Comparison of ENCODE assay signal across 30 mouse cellular contexts in genomic region chr5:22556713-22557112, GRCm38 (mm10). TPM values are rescaled to one million over a fixed set of nuclear protein-coding genes. Genes with fewer than 3 reads are reported as not detected.
A peak's percentile ranks its signal among the peaks of the same experiment; 100 is the strongest.
DNase-seq lines count a peak whose midpoint lies in the region; ATAC-seq and TF ChIP-seq lines count a peak whose summit lies in the region.
"Had no signal": no experiment of that assay in that cellular context is flagged by ENCODE, and none has a peak within 500 bp of the region (broad histone marks: within the 10 kb centered on the region; RNA-seq: fewer than 3 reads in every experiment).

No protein-coding gene starts in this region.

- no peak overlapping the region for H3K4me2 ChIP-seq in liver, embryonic 11.5 days
- peak overlapping the region; percentile 69 for H3K4me2 ChIP-seq in liver, embryonic 14.5 days (ENCODE audit: low read depth)
- H3K4me2 ChIP-seq in liver, postnatal 0 days (ENCODE audit: low read depth, low read length) = no peak overlapping the region
- no peak overlapping the region for H3K4me2 ChIP-seq in heart, embryonic 12.5 days
- H3K4me2 ChIP-seq: embryonic facial prominence, embryonic 13.5 days; forebrain, embryonic 12.5 days; forebrain, embryonic 15.5 days; heart, embryonic 11.5 days; heart, embryonic 15.5 days; hindbrain, embryonic 13.5 days had no signal

- H3K36me3 ChIP-seq in erythroblast, embryonic 14.5 days (ENCODE audit: control insufficient read depth) = peaks cover 38% of the 10 kb centered on the region
- no peaks in the 10 kb centered on the region; the same call in 1 of the 2 replicates for H3K36me3 ChIP-seq in liver, embryonic 11.5 days (ENCODE audit: control insufficient read depth, insufficient read depth, low read length)
- H3K36me3 ChIP-seq in liver, embryonic 14.5 days (replicated peaks; ENCODE audit: control insufficient read depth, insufficient read depth, low read depth) = no peaks in the 10 kb centered on the region
- no peaks in the 10 kb centered on the region for H3K36me3 ChIP-seq in liver, postnatal 0 days (replicated peaks; ENCODE audit: insufficient read depth, low read length)
- H3K36me3 ChIP-seq in heart, embryonic 12.5 days = peaks cover 10% of the 10 kb centered on the region; the same call in 1 of the 2 replicates
- H3K36me3 ChIP-seq: embryonic facial prominence, embryonic 10.5 days; forebrain, embryonic 12.5 days; forebrain, embryonic 15.5 days; heart, embryonic 15.5 days had no signal

- DNase-seq in liver, embryonic 11.5 days (ENCODE audit: low spot score) = no peak
- no peak for DNase-seq in liver, embryonic 14.5 days (ENCODE audit: low read depth in 3 of 3, low spot score in 3 of 3)
- no peak for DNase-seq in liver, postnatal 0 days
- DNase-seq in frontal cortex, postnatal 14 days (ENCODE audit: low spot score in 2 of 2) = no peak
- DNase-seq in cerebellum, postnatal 10 days = no peak
- DNase-seq: adrenal gland, postnatal 10 days; adrenal gland, postnatal 36 days; B cell, adult 2 months; cerebellum, adult 18-20 months; cerebellum, adult 9-11 months; cerebellum, postnatal 36 days; embryo, embryonic 11 days; gastrocnemius, adult 2 months; gastrocnemius, postnatal 14 days; heart, adult 11 months; heart, postnatal 10 days; heart, postnatal 36 days had no signal

- no peak for TF ChIP-seq CTCF in liver, embryonic 14.5 days (IDR thresholded peaks at IDR 0.05; ENCODE audit: low read depth)
- TF ChIP-seq CTCF in liver, postnatal 0 days (IDR thresholded peaks at IDR 0.05; ENCODE audit: low read depth) = no peak

- 76% methylated on average over 4 of the region's 4 CpGs for WGBS in liver, embryonic 11.5 days
- 38% methylated on average over 4 of the region's 4 CpGs for whole genome bisulfite sequencing in liver, embryonic 14.5 days (ENCODE audit: insufficient replicate concordance)
- WGBS in liver, postnatal 0 days (ENCODE audit: insufficient replicate concordance) = 81% methylated on average over 4 of the region's 4 CpGs
- 83% methylated on average over 4 of the region's 4 CpGs for WGBS in heart, embryonic 12.5 days

- no peak overlapping the region for H3K9ac ChIP-seq in liver, embryonic 11.5 days (ENCODE audit: low read depth, low read length)
- peak overlapping the region; percentile 60 for H3K9ac ChIP-seq in liver, embryonic 14.5 days (replicated peaks)
- no peak overlapping the region for H3K9ac ChIP-seq in liver, postnatal 0 days (replicated peaks)
- no peak overlapping the region for H3K9ac ChIP-seq in heart, embryonic 12.5 days
- H3K9ac ChIP-seq: embryonic facial prominence, embryonic 13.5 days; forebrain, embryonic 12.5 days; forebrain, embryonic 15.5 days; heart, embryonic 15.5 days; hindbrain, embryonic 13.5 days had no signal

- peak overlapping the region; percentile 38 for H3K4me3 ChIP-seq in erythroblast, embryonic 14.5 days (replicated peaks)
- no peak overlapping the region for H3K4me3 ChIP-seq in liver, embryonic 11.5 days (ENCODE audit: low read depth, low read length)
- no peak overlapping the region for H3K4me3 ChIP-seq in liver, embryonic 14.5 days (ENCODE audit: insufficient read depth in 1 of 2, low read depth in 2 of 2, low read length in 2 of 2)
- no peak overlapping the region for H3K4me3 ChIP-seq in liver, postnatal 0 days (ENCODE audit: low read depth, low read length)
- no peak overlapping the region for H3K4me3 ChIP-seq in heart, embryonic 12.5 days
- H3K4me3 ChIP-seq: embryonic facial prominence, embryonic 10.5 days; embryonic facial prominence, embryonic 13.5 days; forebrain, embryonic 12.5 days; forebrain, embryonic 15.5 days; gastrocnemius, adult 2 months; heart, embryonic 15.5 days; hindbrain, embryonic 10.5 days; hindbrain, embryonic 13.5 days had no signal

- peaks cover 31% of the 10 kb centered on the region for H3K9me3 ChIP-seq in erythroblast, embryonic 14.5 days (ENCODE audit: control insufficient read depth, low read length)
- H3K9me3 ChIP-seq in liver, embryonic 11.5 days (ENCODE audit: control insufficient read depth, low read length) = 0 out of 2 replicates have a peak, but pooled peaks cover 4% of the 10 kb centered on the region
- H3K9me3 ChIP-seq in liver, embryonic 14.5 days (ENCODE audit: control insufficient read depth, low read length) = peaks cover 4% of the 10 kb centered on the region; the same call in 1 of the 2 replicates
- no peaks in the 10 kb centered on the region; the same call in 1 of the 2 replicates for H3K9me3 ChIP-seq in liver, postnatal 0 days (ENCODE audit: low read length)
- H3K9me3 ChIP-seq in heart, embryonic 12.5 days (replicated peaks) = 0 out of 2 replicates have a peak, but pooled peaks cover 12% of the 10 kb centered on the region
- H3K9me3 ChIP-seq: embryonic facial prominence, embryonic 13.5 days; forebrain, embryonic 12.5 days; forebrain, embryonic 15.5 days; heart, embryonic 15.5 days; hindbrain, embryonic 13.5 days had no signal

- H3K4me1 ChIP-seq in erythroblast, embryonic 14.5 days (ENCODE audit: control insufficient read depth) = peaks cover 56% of the 10 kb centered on the region
- no peaks in the 10 kb centered on the region; the same call in 1 of the 2 replicates for H3K4me1 ChIP-seq in liver, embryonic 11.5 days (replicated peaks; ENCODE audit: control insufficient read depth, insufficient read depth, low read length)
- H3K4me1 ChIP-seq in liver, embryonic 14.5 days (replicated peaks; ENCODE audit: control insufficient read depth in 2 of 2, insufficient read depth in 2 of 2, low read length in 1 of 2) = peaks cover 19 to 20% of the 10 kb centered on the region in 2 experiments
- peaks cover 7% of the 10 kb centered on the region; the same call in 1 of the 2 replicates for H3K4me1 ChIP-seq in liver, postnatal 0 days (ENCODE audit: insufficient read depth)
- H3K4me1 ChIP-seq in heart, embryonic 12.5 days (replicated peaks) = no peaks in the 10 kb centered on the region
- H3K4me1 ChIP-seq: embryonic facial prominence, embryonic 10.5 days; embryonic facial prominence, embryonic 13.5 days; forebrain, embryonic 12.5 days; forebrain, embryonic 15.5 days; heart, embryonic 15.5 days; hindbrain, embryonic 10.5 days; hindbrain, embryonic 13.5 days had no signal

- no peak for TF ChIP-seq EP300 in liver, embryonic 14.5 days (IDR thresholded peaks at IDR 0.05; ENCODE audit: low read depth)
- TF ChIP-seq EP300 in liver, postnatal 0 days (IDR thresholded peaks at IDR 0.05; ENCODE audit: low read depth) = no peak

- H3K27me3 ChIP-seq in erythroblast, embryonic 14.5 days (ENCODE audit: control insufficient read depth) = no peaks in the 10 kb centered on the region
- H3K27me3 ChIP-seq in liver, embryonic 11.5 days (replicated peaks; ENCODE audit: control insufficient read depth, insufficient read depth, low read length) = no peaks in the 10 kb centered on the region
- H3K27me3 ChIP-seq in liver, embryonic 14.5 days (ENCODE audit: control insufficient read depth, insufficient read depth, low read length) = no peaks in the 10 kb centered on the region
- no peaks in the 10 kb centered on the region for H3K27me3 ChIP-seq in liver, postnatal 0 days (ENCODE audit: insufficient read depth, low read length)
- no peaks in the 10 kb centered on the region for H3K27me3 ChIP-seq in heart, embryonic 12.5 days (replicated peaks)
- H3K27me3 ChIP-seq: CH12.LX; embryonic facial prominence, embryonic 13.5 days; forebrain, embryonic 12.5 days; forebrain, embryonic 15.5 days; heart, embryonic 15.5 days; hindbrain, embryonic 13.5 days; Patski had no signal

- ATAC-seq in liver, embryonic 11.5 days (replicated peaks; ENCODE audit: low FRiP score) = peak; percentile 34; the same call in 1 of the 2 replicates
- ATAC-seq in liver, embryonic 14.5 days (ENCODE audit: insufficient read depth) = peak; percentile 58
- ATAC-seq in liver, postnatal 0 days = no peak
- ATAC-seq in heart, embryonic 12.5 days (ENCODE audit: insufficient number of reproducible peaks, low FRiP score) = no peak
- ATAC-seq: forebrain, embryonic 15.5 days; hindbrain, embryonic 16.5 days; Patski had no signal

- H3K27ac ChIP-seq in liver, embryonic 11.5 days (ENCODE audit: low read depth, low read length) = peak overlapping the region; percentile 64; the same call in 1 of the 2 replicates
- H3K27ac ChIP-seq in liver, embryonic 14.5 days = peak overlapping the region; percentile 90
- H3K27ac ChIP-seq in liver, postnatal 0 days (ENCODE audit: low read depth) = peak overlapping the region; percentile 7; the same call in 1 of the 2 replicates
- H3K27ac ChIP-seq in heart, embryonic 12.5 days (ENCODE audit: poor library complexity, severe bottlenecking) = no peak overlapping the region
- H3K27ac ChIP-seq: embryonic facial prominence, embryonic 10.5 days; embryonic facial prominence, embryonic 13.5 days; forebrain, embryonic 12.5 days; forebrain, embryonic 15.5 days; gastrocnemius, adult 2 months; heart, embryonic 15.5 days; hindbrain, embryonic 10.5 days; hindbrain, embryonic 13.5 days had no signal

RNA-seq across cellular contexts. Expression of gene Orc5, which starts 6.5 kb away (rescaled TPM):
- polyA plus RNA-seq in erythroblast, embryonic 14.5 days (2012) = 0.69 and 0.72 TPM in 2 replicates
- polyA plus RNA-seq in liver, embryonic 11.5 days (2014; fragmentation: Nextera tagmentation; extraction: Ambion mirVana) = 89.0 and 92.6 TPM in 2 replicates
- polyA plus RNA-seq in liver, embryonic 14.5 days (2012; rRNA removed) = 9.6 and 12.8 TPM in 2 replicates
- 55.8 and 63.0 TPM in 2 replicates for polyA plus RNA-seq in liver, embryonic 14.5 days (2014; fragmentation: Nextera tagmentation; extraction: Ambion mirVana)
- polyA plus RNA-seq in liver, postnatal 0 days (2015; fragmentation: Nextera tagmentation; extraction: Ambion mirVana) = 26.0 and 26.3 TPM in 2 replicates
- polyA plus RNA-seq in heart, embryonic 12.5 days (2016; fragmentation: Nextera tagmentation; extraction: Ambion mirVana) = 34.4 and 35.3 TPM in 2 replicates

Comparison
In these comparisons a context has a peak if more than half of its experiments do, and no peak if none do; other contexts are left out.
1. ATAC-seq: peak in liver, embryonic 11.5 days (single experiment) and liver, embryonic 14.5 days (single experiment); none in liver, postnatal 0 days (single experiment) and heart, embryonic 12.5 days (single experiment).